Mouse (Mus musculus) thymus, postnatal 14 days (tissue): Measurements from ENCODE around the gene Ccdc155.

Source experiments
- DNase-seq: peaks from one replicate; pipeline ENCODE4 v3.0.0; 2021

Ccdc155 gene

DNA sequence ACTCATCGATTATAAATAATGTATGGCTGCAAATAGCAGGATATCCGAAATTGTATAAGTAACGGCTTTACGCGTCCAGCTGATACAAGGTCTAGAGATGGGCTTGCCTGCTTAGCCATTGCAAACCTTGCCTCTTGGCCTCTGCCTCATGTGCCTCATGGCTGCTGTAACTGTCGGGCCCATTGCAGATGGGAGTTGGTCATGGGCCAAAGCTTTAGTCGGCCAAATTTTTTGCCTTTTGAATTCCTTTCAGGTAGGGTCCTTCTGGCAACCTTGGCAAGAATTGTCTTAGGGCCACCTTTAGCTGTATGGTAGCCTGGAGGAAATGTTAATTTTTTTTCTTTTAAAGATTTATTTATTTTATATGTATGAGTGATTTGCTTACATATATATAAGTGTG is 20.1 kb upstream of the Ccdc155 start:
- DNase-seq: no peak

DNA sequence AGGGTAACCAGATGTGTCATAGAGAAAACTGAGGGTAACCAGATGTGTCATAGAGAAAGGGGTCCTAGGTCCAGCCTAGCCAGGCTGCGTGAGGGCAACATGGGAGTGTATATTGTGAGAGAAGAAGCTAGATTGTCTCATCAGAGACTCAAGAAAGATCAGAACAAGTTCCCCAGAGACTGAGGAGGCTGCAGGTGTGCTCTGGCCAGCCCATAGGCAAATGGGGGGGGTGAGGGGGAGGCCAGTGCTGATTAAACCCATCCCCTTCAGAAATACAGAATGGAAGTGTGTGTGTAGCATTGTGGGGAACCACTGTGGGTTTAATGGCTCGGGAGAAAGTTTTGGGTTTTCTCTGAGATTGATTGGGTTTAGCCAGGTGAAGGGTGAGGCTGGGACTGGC is 17.0 kb upstream of the Ccdc155 start:
- DNase-seq: no peak

DNA sequence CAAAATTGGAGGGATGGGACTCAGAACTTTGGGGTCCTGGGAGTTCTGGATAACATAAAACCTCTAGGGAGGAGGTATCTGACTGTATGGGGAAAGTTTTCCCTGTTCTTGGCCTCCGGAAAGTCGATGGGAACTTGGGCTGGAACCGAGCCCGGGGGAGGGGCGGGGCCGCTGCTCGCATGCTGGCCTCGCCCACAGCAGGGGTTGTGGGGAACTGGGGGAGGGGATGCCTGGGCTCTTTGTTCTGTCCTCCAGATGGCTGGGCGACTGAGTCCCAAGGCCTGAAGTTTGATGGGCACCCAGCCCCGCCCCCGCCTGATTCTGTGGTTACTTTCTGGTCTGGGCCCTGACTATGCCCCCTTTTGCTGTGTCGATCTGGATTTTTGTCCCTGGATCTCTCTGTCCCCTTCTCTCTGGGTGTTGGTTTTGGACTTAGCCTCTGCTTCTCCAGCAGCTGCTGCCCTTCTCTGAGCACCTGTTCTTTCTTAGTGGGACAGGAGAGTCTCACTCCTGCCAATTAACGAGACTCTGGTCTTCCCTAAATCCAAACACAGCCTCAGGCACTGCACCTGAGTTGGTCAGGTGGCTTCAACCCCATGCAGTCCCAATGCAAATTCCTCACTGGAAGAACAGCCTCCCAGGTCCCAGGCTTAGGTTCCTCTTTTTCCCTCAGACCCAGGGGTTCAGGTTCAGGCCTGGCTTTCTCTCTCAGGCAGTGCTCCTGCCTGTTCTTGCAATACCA is 11.9 kb upstream of the Ccdc155 start:
- no peak for DNase-seq

DNA sequence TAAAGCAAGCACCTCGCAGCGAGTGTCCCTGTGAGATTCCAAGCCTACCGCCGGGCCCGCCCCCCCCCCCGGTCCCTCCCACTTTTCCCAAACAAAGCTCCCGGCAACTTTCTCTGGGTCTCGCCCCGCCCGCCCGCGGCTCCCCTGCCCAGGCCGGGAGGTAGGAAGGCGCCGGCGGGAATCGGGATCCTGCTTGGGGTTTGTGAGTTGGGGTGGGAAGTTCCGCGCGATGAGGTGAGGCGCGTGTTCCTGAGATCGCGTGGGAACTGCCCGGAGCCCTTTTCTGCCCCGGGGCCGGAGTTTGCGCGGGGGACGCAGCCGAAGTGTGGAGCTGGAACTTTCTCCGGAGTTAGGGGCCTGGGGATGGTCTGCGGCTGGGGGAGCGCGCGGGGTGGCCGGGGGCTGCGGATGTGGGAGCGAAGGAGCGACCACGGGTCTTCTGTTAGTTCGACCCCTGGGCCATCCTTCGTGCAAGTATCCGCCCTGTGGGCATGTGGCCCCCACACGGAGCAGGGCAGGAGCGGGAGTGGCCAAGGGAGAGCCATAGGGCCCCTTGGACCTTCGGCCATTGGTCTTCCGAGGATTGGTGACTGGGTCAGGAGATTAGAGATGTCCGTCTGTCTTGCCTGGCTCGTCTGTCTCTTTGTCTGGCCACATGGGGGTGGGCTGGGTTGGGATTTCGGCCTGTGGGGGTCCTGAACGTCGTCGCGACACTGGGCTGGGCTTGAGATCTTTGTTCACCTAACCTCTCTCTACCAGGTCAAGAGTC is 11.2 kb upstream of the Ccdc155 start, which contains the start of gene Tead2:
Gene Tead2, plus strand, starts transcription at position 81 of the 769 bp plus-strand sequence.
- DNase-seq: no peak

DNA sequence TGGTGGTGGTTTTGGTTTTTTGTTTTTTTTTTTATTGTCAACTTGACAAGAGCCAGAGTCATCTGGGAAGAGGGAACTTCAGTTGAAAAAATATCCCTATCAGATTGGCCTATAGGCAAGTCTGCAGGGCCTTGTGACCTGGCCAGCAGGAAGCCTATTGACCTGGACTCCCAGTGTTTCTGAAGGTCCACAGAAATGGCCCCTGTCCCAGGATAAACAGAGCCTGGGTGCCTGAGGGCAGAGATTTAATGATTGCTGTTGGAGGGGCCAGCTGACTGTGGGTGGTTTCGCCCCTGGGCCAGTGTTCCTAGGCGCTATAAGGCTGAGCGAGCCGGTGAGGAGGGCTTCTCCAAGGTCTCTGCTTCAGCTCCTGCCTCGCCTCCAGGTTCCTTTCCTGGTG is 9.0 kb upstream of the Ccdc155 start:
- no peak for DNase-seq

DNA sequence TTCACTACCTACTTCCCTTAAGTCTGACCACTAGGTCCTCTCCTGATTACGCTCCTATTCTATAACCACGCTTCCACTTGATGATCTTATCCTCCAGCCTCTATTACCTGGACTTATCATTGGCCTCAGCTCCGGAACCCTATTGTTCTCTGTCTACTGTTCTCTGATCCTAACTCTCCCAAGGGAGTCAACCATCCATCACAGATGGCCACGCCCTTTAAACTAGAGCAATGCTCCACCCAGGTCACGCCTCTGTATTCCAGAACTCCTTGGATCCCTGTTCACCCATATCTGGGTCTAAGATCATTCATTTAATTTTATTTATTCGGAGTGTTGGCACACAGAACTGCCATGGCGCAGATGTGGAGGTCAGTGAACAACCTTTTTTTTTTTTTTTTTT is 7.7 kb upstream of the Ccdc155 start:
- no peak for DNase-seq

DNA sequence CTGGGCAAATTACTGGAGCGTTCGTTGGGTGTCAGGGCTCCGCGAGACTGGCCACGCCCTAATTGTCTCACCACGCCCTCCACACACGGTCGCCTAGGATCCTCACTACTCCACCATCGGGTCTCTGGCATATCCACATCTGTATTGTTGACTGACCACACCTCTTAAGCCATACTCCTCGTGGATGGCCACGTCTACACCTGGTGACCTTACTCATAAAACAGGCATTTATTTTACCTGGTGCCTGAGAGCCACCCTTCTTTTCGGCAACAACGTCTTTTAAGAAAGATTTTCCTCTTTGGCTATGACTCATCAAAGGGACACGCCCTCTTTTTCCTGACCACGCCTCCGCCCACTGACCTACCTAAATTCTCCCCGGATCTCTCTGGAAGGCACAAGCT is 7.2 kb upstream of the Ccdc155 start, which contains the start of gene Dkkl1:
Gene Dkkl1, minus strand, starts transcription at position 297 of the 401 bp plus-strand sequence.
- no peak for DNase-seq

DNA sequence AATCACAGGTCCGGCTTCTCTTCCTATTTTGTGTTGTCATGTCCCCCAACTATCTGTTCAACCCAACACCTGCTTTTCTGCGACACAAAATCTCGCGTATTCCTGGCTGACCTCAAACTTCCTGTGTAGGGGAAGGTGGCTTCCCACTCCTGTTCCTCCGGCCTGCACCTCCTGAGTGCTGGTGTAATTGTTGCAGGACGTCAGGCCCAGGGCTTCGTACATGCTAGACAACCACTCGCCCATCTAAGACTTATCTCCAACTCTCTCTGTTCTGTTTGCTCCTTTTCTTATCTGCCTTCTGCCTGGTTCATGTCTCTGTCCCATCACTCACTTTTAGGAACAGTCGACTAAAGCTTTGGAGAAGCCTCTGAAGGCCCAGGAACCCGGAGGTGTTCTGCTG is 6.4 kb upstream of the Ccdc155 start:
- no peak for DNase-seq

DNA sequence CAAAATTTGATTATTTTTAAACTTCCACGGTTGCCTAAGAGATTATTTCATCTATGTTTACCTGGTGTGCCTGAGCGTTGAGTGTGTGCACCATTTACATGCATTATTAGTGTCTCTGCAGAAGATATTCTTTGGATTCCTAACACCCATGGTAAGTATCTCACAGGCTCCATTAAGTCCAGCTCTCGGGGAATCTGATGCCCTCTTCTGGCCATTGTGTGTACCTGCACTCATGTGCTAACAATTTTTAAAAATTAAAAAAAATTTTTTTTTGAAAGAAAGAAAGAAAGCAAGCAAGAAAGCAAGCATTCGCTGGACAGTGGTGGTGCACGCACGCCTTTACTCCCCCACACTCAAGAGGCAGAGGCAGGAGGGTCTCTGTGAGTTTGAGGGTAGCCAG is 3.6 kb upstream of the Ccdc155 start:
- DNase-seq: no peak

DNA sequence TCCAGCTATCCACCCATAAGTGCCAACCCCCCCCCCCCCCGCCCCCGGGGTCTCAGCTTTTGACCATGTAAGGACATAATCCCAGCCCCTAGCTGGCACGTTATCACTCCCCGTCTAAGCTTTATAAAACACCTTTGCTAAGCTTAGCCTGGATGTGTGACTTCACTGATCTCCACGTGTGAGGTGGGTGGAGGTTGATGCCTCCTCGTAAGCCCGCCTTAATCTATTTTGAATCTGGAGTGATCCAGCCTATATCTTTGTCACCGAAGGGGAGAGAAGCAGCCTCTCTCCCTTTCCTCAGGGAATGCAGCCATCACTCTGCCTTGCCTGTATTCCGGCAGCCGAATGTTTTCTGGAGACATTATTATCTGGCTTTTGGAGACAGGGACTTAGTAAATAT is 2.0 kb downstream of the Ccdc155 start:
- no peak for DNase-seq

DNA sequence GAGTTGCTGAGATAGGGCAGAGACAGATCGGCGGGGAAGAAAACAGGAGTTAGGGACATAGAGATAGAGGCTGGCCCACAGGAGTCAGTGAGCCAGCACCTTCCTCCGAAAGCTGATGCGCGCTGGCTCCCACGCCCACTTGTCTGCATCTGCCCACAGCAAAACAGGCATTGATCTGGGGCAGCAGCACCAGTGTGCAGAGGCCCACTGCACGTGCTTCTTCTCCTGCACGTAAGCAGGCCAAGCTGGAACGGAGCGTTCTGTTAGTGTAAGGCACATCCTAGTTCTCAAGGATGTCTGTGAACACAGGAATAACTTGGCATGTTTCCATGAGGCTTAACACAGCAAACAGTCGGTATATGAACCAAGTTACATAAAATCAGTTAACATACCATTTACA is 5.7 kb downstream of the Ccdc155 start:
- DNase-seq: no peak

DNA sequence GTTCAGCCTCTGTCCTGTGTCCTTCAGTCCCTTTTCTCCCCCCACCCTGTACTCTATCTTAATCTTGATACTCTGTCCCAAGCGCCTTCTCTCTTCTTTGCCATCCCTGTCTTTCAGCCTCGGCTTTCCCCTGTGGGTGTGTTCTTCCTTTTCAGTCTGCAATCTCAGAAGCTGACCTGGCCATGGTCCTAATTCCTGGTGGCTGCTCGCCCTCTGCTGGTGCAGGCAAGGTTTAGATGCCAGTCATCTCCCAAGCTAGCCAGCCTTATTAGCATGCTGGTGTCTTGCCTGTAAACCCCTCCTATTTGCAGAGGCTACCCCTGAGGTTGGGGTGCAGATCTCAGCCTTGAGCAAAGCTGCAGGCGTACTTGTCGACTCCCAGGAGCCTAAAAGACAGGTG is 6.3 kb downstream of the Ccdc155 start:
- DNase-seq: no peak

DNA sequence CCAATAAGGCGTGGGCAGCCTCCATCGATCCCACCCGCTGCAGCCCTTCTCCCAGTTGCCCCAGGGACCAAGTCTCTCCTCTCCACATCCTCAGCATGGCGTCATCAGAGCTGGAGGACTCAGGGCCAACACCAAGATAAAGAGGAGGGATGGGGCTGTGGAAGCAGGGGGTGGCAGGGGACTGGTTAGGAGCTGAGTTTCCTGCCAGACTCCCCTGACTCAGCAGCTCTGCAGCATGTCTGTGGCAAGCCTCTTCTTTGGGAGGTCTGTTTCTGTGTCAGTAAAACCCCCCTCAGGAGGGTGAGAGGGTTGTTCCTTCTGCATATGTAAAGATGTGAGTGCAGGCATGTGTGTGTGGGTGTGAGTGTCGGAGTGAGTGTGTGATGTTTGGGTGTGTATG is 7.7 kb downstream of the Ccdc155 start:
- no peak for DNase-seq

DNA sequence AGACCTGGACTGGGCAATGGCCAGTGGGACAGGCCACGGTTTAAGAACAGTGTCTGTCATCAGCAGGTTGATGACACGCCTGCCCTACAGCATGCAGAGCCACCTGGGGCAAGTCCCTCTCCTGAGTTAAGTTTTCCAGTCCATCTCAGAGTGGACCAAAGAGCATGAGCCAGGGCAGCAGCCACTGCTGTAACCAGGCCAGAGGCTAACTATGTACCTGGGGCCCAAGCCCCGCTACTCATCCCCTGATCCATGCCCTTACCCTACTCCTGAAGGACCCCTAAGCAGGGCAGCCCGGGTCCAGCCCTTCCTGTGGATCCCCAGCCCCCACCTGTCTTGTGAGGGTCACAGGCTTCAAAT is 8.5 kb downstream of the Ccdc155 start:
- DNase-seq: no peak

DNA sequence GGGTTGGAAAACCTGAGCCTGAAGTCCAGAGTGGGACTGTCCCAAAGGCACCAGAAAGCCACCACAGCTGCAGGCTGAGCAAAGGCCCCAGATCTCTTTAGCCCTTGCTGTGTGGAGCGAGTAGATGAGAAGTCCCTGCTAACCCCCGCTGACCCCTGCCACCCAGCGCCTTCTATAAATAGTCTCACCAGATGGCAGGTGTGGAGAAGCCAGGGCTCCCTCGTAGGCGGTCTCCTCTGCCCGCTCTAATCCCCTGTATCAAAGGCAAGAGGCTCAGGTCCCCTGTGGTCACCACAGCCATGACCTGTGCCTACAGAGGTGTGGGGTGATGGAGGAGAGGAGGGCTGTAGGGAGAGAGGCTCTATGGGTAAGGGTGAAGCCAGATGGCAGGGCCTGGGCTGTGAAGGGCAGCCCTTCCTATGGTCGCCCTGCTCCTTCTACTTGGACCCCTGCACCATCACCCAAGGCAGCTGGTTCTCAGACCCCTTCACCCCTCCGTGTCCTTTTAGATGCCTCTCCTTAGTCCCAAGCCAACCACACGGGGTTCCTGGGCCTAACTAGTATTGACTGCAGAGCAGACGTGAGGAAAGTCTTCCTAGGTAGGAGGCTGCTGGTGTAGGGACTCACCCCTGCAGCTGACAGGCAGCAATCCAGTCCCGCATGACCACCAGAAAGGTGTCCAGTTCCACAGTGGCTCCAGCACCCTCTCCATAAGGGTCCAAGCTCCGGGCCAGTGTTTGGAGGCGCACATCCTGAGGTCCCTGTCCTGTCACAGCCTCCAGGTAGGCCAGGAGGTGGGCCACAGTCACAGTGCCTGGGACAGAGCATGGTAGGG is 9.1 kb downstream of the Ccdc155 start:
- DNase-seq: no peak

DNA sequence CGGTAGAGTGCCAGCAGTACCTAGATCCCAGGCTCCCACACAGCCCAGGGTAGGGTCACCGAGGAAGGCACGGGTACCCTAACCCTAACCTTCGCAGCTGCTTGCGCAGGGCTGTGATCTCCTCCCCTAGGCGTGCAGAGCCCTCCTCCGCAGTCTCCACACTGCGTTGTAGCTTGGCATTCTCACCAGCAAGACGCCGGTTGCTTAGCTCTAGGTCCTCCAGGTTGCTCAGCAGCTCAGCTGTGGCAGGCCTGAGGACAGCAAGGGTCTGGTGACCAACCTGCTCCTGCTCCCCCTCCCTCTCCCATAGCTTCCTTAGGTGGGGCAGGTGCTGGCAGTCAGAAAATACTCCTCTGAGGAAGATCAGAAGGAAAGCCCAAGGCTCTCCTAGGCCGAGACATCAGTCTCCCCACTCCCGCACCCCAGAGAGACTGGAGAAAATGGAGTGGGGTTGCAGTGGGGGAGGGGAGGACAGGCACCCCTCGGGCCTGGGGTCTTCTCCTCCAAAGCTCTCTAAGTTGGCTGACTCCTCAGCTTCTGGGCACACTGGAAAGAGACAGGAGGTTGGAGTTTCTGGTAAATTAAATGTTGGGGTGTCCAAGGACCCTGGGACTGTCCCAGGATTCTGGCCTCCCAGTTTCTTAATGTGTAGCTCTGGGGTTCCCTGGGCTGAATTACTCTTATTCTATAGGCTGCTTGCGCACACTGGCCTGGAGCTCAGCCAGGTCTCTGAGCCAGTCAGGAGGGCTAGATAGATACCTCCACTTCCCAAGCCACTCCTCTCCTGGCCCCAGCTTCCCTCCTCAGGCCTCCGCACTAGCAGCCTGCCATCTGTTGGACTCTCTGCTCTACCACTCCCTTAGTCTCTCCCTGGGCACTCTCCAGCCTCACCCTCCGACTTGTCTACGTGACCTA is 10.6 kb downstream of the Ccdc155 start:
- no peak for DNase-seq

DNA sequence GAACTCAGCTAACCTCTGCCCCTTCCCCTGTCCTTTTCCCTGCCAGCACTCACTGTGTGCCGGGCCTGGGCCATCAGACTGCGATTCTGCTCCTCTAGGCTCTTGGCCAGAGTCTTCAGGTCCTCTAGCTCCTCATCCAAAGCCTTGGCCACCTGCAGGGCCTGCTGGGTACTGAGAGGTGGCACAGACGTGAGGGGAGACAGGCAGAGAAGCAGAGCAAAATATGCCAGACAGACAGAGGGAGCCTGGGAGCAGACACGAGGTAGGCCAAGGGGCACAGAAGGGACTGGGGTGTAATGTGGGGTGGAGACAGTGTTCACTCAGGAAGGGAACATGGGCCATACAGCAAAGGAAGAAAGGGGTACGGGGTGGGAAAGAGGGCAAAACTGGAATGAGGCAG is 11.3 kb downstream of the Ccdc155 start:
- DNase-seq: no peak

DNA sequence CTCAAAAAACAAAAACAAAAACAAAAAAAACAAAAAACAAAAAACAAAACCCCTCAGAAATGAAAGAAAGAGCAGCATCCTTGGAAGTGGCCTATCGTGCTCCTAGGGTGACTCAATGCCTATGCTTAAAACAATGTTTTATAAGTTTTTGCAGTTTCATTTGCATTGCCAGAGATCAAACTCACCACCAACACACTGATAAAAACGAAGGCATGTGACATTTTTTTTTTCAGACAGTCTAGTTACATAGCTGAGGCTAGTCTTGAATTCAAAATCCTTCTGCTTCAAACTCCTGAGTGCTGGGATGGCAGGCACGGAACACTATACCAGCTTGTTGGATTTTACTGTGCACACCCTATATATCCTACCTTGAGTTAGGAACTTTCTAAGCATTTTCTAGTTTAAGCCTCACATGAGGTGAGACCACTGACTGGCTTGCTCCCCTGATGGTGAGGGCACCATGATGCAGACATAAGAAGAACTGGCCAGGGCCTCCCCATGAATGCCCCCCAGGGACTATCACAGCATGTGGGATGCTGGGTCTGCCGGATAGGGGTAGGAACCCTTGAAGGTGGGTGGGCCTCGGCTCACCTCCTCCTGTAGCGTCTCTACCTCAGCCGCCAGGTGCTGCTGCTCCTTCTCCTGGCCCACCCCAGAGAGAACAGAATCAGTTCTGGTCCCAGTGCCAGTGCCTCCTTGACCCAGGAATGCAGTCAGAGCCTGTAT is 11.9 kb downstream of the Ccdc155 start:
- DNase-seq: no peak

DNA sequence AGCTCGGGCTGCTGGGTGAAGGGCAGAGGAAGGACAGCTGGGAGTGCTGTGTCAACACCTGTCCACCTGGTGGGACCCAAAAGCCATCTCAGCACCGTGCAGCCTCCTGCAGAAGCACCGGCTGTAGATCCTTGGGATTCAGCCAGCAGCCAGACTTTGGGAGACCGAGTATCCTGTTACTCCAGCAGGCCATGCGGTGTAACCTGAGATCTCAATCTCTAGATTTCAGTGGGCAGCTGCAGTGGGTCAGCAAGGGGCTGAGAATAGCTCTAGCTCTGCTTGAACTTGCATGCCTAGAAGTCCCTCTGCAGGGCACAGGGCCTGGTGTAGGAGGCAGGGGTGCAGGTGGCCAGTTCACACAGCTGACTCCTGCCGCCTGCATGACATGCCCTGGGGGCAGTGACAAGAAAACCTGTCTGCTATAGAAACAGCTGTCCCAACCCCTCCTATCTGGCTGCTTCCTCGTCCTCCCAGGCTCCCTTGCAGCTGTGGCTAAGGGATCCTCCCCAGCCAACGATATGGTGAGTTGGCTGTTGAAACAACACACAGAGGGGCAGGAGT is 12.8 kb downstream of the Ccdc155 start:
- no peak for DNase-seq

DNA sequence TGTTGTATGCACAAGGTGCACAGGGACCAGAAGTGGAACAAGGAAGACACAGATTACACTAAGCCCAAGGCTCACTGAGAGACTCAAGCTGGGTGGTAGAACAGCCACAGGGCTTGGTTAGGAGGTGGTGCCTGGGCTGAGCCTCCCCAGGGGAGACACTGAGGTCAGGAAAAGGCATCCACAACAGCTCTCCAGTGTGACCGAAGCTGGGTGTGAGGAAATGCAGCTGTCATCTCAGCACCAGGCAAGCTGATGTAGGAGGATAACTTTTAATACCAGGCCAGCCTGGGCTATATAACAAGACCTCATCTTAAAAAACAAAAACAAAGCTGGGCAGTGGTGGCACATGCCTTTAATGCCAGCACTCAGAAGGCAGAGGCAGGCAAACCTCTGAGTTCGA is 13.5 kb downstream of the Ccdc155 start:
- DNase-seq: no peak

DNA sequence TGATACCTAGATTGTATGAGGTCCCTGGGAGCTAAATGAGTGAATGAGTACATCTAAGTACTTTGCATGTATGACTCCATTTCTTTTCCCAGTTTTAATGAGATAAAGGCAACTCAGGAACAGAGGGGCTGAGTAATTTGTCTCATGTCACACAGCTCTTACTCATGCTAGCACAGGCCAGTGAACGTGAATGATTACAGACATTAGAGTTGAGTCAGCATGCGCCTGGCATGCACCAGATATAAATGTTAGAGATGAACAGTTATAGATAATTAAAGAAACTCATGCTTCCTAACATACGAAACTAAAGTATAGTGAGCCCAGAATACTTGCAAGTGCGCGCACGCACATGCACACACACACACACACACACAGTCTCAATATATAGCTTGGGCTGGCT is 14.5 kb downstream of the Ccdc155 start:
- no peak for DNase-seq

DNA sequence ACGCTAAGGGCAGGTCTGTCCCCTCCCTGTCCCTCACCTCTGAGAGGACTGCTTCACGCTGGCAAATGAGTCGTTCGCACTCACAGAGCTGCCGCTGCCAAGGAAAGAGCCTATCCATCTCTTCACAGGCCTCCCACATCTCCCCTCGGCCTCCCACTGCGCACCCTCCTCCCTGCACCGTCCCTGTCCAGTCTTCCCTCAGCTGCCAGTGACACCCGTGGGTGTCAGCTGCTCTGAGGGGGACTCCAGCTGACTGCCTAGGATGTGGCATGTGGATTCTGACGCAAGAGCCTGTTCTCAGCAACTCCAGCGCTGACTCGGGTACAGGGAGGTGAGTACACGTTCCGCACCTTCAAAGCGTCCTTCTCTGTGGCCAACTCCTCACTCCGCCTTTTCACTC is 15.1 kb downstream of the Ccdc155 start:
- no peak for DNase-seq
